In the genomic region with DNA sequence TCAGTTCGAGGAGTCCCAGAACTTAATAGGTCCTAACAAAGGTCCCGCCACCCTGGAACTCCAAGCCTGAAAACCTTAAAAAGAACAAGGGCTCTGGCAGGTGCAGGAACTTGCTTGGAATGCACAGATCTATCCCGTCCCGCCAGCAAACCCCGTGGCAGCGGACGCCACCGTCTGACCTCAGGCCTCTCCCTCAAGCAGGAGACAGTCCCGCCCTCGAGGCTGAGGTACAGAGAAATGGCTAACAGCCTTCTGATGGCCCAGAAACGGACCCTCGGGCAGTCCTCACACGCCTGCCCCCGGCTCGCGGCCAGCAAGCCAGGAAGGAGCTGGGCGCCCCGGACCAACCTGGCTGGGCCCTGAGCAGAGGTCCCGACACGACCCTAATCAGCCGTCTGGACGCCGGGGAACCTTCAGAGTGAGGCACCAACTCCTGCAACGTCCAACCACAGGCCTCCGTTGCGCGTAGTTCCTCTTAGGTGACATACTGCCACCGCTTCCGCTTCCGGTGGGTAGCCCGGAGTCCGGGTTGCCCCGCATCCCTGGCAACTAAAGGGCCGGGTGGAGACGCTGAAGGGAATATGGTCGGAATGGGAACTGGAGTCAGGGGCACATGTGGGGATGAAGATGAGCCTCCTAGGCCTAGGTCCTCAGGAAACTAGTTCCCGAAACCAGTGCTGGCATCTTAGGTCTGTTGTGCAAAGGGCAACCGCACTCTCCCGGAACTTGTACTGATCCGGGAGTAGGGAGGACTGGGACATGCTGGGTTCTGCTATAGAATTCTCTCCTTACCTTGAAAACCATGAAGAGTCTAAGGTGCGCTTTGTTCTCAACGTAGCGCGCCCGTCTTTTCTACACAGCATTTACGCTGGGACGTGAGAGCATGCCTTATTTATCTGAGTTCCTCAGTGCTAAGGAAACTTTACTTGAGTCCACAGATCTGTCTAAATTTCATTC, we compare ENCODE assay signal across 8 mouse cellular contexts. TPM values are rescaled to one million over a fixed set of nuclear protein-coding genes. Genes with fewer than 3 reads are reported as not detected.
DNase-seq lines count a peak whose midpoint lies in the region; ATAC-seq and TF ChIP-seq lines count a peak whose summit lies in the region.

A gene (minus strand): TSS at position 473 of the 957 bp plus-strand sequence.

- peak within 1 kb of the TSS; percentile 95 for H3K9ac ChIP-seq in forebrain, embryonic 16.5 days (replicated peaks; ENCODE audit: low read depth, low read length)
- peak within 1 kb of the TSS; percentile 79 for H3K9ac ChIP-seq in lung, embryonic 14.5 days

- DNase-seq in ES-CJ7 (ENCODE audit: low read depth, low spot score) = peak; percentile 96
- peak; percentile 87 to 93 for DNase-seq in cerebellum, adult 18-20 months
- peak; percentile 93 to 94 for DNase-seq in heart, postnatal 36 days
- DNase-seq in layer of hippocampus, adult 2 months (ENCODE audit: low spot score in 2 of 2) = peak; percentile 92 to 96
- peak; percentile 96 for DNase-seq in lung, embryonic 14.5 days
- DNase-seq in thymus, adult 2 months = peak; percentile 91

- H3K9me3 ChIP-seq in forebrain, embryonic 16.5 days (ENCODE audit: control insufficient read depth, low read length) = no peaks in the 10 kb centered on the region; the same call in 1 of the 2 replicates
- H3K9me3 ChIP-seq in lung, embryonic 14.5 days (ENCODE audit: low read depth, low read length) = no peaks in the 10 kb centered on the region

- intact Hi-C loops in heart, postnatal 36 days (cut with DNase I) = no loop called here

- peak within 1 kb of the TSS; percentile 96 for H3K4me3 ChIP-seq in forebrain, embryonic 16.5 days (replicated peaks; ENCODE audit: low read length)
- H3K4me3 ChIP-seq in layer of hippocampus, adult 2 months = peak within 1 kb of the TSS; percentile 68
- H3K4me3 ChIP-seq in lung, embryonic 14.5 days (ENCODE audit: low read depth, low read length) = peak within 1 kb of the TSS; percentile 75
- peak within 1 kb of the TSS; percentile 72 for H3K4me3 ChIP-seq in olfactory bulb, adult 2 months (ENCODE audit: insufficient read depth, low read depth, low read length)
- peak within 1 kb of the TSS; percentile 74 for H3K4me3 ChIP-seq in thymus, adult 2 months (ENCODE audit: control insufficient read depth, insufficient read depth, low read length)

- H3K27me3 ChIP-seq in forebrain, embryonic 16.5 days (replicated peaks; ENCODE audit: control insufficient read depth, insufficient read depth, low read length) = no peaks in the 10 kb centered on the region
- H3K27me3 ChIP-seq in lung, embryonic 14.5 days (ENCODE audit: insufficient read depth, low read length) = no peaks in the 10 kb centered on the region
- no peaks in the 10 kb centered on the region for H3K27me3 ChIP-seq in thymus, adult 2 months (ENCODE audit: control insufficient read depth, insufficient read depth, low read length)

- ATAC-seq in forebrain, embryonic 16.5 days = peak; percentile 100
- ATAC-seq in lung, embryonic 14.5 days (ENCODE audit: insufficient read depth) = peak; percentile 99

- H3K27ac ChIP-seq in forebrain, embryonic 16.5 days (ENCODE audit: low read length) = no peak within 1 kb of the TSS
- peak within 1 kb of the TSS; percentile 90 for H3K27ac ChIP-seq in layer of hippocampus, adult 2 months
- H3K27ac ChIP-seq in lung, embryonic 14.5 days (ENCODE audit: low read depth) = no peak within 1 kb of the TSS
- peak within 1 kb of the TSS; percentile 43; the same call in 1 of the 2 replicates for H3K27ac ChIP-seq in olfactory bulb, adult 2 months (ENCODE audit: insufficient read depth, low read depth, low read length)
- no peak within 1 kb of the TSS for H3K27ac ChIP-seq in thymus, adult 2 months (ENCODE audit: control insufficient read depth, insufficient read depth, low read length)

- TF ChIP-seq POLR2A in olfactory bulb, adult 2 months (IDR thresholded peaks at IDR 0.05; ENCODE audit: insufficient read depth, low read depth, low read length) = peak; percentile 35; the same call in 1 of the 2 replicates
- 0 out of 2 replicates have a peak, but pooled peaks have one; percentile 20 for TF ChIP-seq POLR2A in thymus, adult 2 months (IDR thresholded peaks at IDR 0.05; ENCODE audit: control insufficient read depth, extremely low read depth, insufficient read depth, low read length, poor library complexity)

- H3K4me1 ChIP-seq in forebrain, embryonic 16.5 days (replicated peaks; ENCODE audit: control insufficient read depth, insufficient read depth, low read length) = peaks cover 14% of the 10 kb centered on the region
- peaks cover 4% of the 10 kb centered on the region; the same call in 1 of the 2 replicates for H3K4me1 ChIP-seq in lung, embryonic 14.5 days (ENCODE audit: insufficient read depth)
- H3K4me1 ChIP-seq in olfactory bulb, adult 2 months (ENCODE audit: control insufficient read depth, insufficient read depth, low read length) = no peaks in the 10 kb centered on the region; the same call in 1 of the 2 replicates
- peaks cover 9% of the 10 kb centered on the region for H3K4me1 ChIP-seq in thymus, adult 2 months (replicated peaks; ENCODE audit: control insufficient read depth, insufficient read depth, low read length)

- peaks cover 17% of the 10 kb centered on the region for H3K36me3 ChIP-seq in forebrain, embryonic 16.5 days (ENCODE audit: control insufficient read depth, insufficient read depth)
- peaks cover 27% of the 10 kb centered on the region for H3K36me3 ChIP-seq in lung, embryonic 14.5 days (ENCODE audit: insufficient read depth)
- H3K36me3 ChIP-seq in thymus, adult 2 months (ENCODE audit: control insufficient read depth, insufficient read depth, low read length) = peaks cover under 1% of the 10 kb centered on the region; the same call in 1 of the 2 replicates

- TF ChIP-seq CTCF in layer of hippocampus, adult 2 months (conservative IDR thresholded peaks at IDR 0.05) = no peak
- TF ChIP-seq CTCF in lung, embryonic 14.5 days (IDR thresholded peaks at IDR 0.05; ENCODE audit: low read depth) = no peak
- no peak for TF ChIP-seq CTCF in olfactory bulb, adult 2 months (IDR thresholded peaks at IDR 0.05; ENCODE audit: insufficient read depth, low read depth, low read length)
- peak; percentile 29; the same call in 1 of the 2 replicates for TF ChIP-seq CTCF in thymus, adult 2 months (IDR thresholded peaks at IDR 0.05; ENCODE audit: borderline replicate concordance, control insufficient read depth, extremely low read depth, insufficient read depth, low read length, poor library complexity)

- peak within 1 kb of the TSS; percentile 98 for H3K4me2 ChIP-seq in forebrain, embryonic 16.5 days (ENCODE audit: low read length)
- peak within 1 kb of the TSS; percentile 92 for H3K4me2 ChIP-seq in lung, embryonic 14.5 days

- 4% methylated on average over 47 of the region's 47 CpGs for WGBS in forebrain, embryonic 16.5 days
- WGBS in lung, embryonic 14.5 days = 5% methylated on average over 47 of the region's 47 CpGs
- 5% methylated on average over 47 of the region's 47 CpGs for WGBS in olfactory bulb, adult 2 months
- WGBS in thymus, adult 2 months = 6% methylated on average over 47 of the region's 47 CpGs

RNA-seq across cellular contexts. Expression of the gene that starts here (rescaled TPM):
- polyA plus RNA-seq in forebrain, embryonic 16.5 days (2015; fragmentation: Nextera tagmentation; extraction: Ambion mirVana) = 55.1 and 57.4 TPM in 2 replicates
- 10 to 100 TPM; 54.1 to 56.6 TPM for total RNA-seq in heart, postnatal 36 days (2021)
- 10 to 100 TPM; 22.7 to 28.1 TPM for total RNA-seq in layer of hippocampus, adult 2 months (2021)
- 69.3 and 74.9 TPM in 2 replicates for polyA plus RNA-seq in lung, embryonic 14.5 days (2014; fragmentation: Nextera tagmentation; extraction: Ambion mirVana)
- not detected in 2 replicates for polyA plus RNA-seq in olfactory bulb, adult 2 months (2012; ENCODE audit: insufficient read depth, insufficient read length, low replicate concordance, missing spikeins)
- polyA plus RNA-seq in thymus, adult 2 months (2012; rRNA removed) = 44.5 and 54.3 TPM in 2 replicates

Comparison
In these comparisons a context has a peak if more than half of its experiments do, and no peak if none do; other contexts are left out.
1. RNA of the gene that starts here (polyA plus RNA-seq): 69.3 to 74.9 TPM in lung, embryonic 14.5 days, 55.1 to 57.4 TPM in forebrain, embryonic 16.5 days and 44.5 to 54.3 TPM in thymus, adult 2 months; not detected in olfactory bulb, adult 2 months; every median in the first group is over 10 times any median in the second.
2. H3K27ac ChIP-seq: peak in layer of hippocampus, adult 2 months (single experiment) and olfactory bulb, adult 2 months (single experiment); none in forebrain, embryonic 16.5 days (single experiment), lung, embryonic 14.5 days (single experiment) and thymus, adult 2 months (single experiment).
3. Peak in every context shown above with its lines, with median percentiles within 50 percentile points of each other: DNase-seq and H3K4me3 ChIP-seq.